Mouse (Mus musculus) midbrain, embryonic 16.5 days (tissue): ENCODE data around the gene Cdc42ep4. TPM values are rescaled to one million over a fixed set of nuclear protein-coding genes. Genes with fewer than 3 reads are reported as not detected.

Source experiments
- ATAC-seq: fragments of 200-750 bp; cut with Nextera tagmentation; 2 replicates; pipeline ENCODE4 v1.8.0; 2017; ENCODE audit warnings: moderate TSS enrichment
- H3K27ac ChIP-seq: fragments of 300-500 bp; sonication (generic); 2 replicates; pipeline ENCODE4 v1.5.1; 2014; ENCODE audit warnings: mild to moderate bottlenecking, low read length, mixed read lengths
- H3K27me3 ChIP-seq: fragments of 300-500 bp; sonication (generic); 2 replicates; pipeline ENCODE4 v1.6.1; 2014; ENCODE audit warnings: low read depth, low read length, mixed read lengths; ENCODE audit not compliant: control insufficient read depth, insufficient read depth
- H3K36me3 ChIP-seq: fragments of 300-500 bp; sonication (generic); 2 replicates; pipeline ENCODE4 v1.6.1; 2014; ENCODE audit warnings: mild to moderate bottlenecking, low read length, moderate library complexity, mixed read lengths; ENCODE audit not compliant: control insufficient read depth, insufficient read depth
- H3K4me1 ChIP-seq: fragments of 300-500 bp; sonication (generic); 2 replicates; pipeline ENCODE4 v1.6.1; 2014; ENCODE audit warnings: mild to moderate bottlenecking, low read length, mixed read lengths; ENCODE audit not compliant: control insufficient read depth, insufficient read depth
- H3K4me2 ChIP-seq: fragments of 300-500 bp; sonication (generic); 2 replicates; pipeline ENCODE4 v1.6.1; 2014; ENCODE audit warnings: mild to moderate bottlenecking, low read length, mixed read lengths
- H3K4me3 ChIP-seq: fragments of 300-500 bp; sonication (generic); 2 replicates; pipeline ENCODE4 v1.5.1; 2014; ENCODE audit warnings: low read depth, mild to moderate bottlenecking, low read length, moderate library complexity, mixed read lengths
- H3K9ac ChIP-seq: fragments of 300-500 bp; sonication (generic); 2 replicates; pipeline ENCODE4 v1.6.1; 2014; ENCODE audit warnings: low read depth, low read length, mixed read lengths
- H3K9me3 ChIP-seq: fragments of 300-500 bp; sonication (generic); replicated peaks from 2 replicates; pipeline ENCODE4 v1.6.1; 2014; ENCODE audit warnings: mild to moderate bottlenecking, low read length, mixed read lengths; ENCODE audit not compliant: control insufficient read depth, poor library complexity, severe bottlenecking
- WGBS: fragments of 180-500 bp; shearing (Covaris S2); extraction: QIAGEN DNeasy Blood & Tissue Kit; methylation state at CpG from one replicate; pipeline ENCODE4 v1.1.7; 2014; 5-methylcytosine and 5-hydroxymethylcytosine counted together
- polyA plus RNA-seq: library from polyadenylated mRNA; unstranded; fragments of >200 nt; fragmentation: Nextera tagmentation; extraction: Ambion mirVana; gene quantifications from 2 replicates; pipeline ENCODE4 v1.2.1, GENCODE M21; 2015

Cdc42ep4 gene
- polyA plus RNA-seq, 1 experiment from 2014 or later: 73.2 TPM

DNA sequence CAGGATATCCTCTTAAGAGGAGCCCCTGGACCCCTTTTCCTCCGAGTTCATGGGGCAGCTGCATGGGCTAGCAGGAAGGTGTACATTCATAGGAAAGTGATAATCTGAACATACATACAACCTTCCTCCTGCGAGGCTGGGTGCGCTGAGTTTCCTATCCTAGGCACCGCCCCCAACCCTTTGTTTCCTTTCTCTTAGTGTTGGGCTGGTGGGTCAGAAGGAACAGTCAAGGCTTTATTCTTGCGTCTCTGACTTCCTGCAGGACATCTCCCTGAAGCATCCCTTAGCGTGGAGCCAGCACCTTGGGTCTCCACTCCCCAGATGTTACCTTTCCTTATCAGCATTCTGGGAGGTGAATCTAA is 28.0 kb upstream of the Cdc42ep4 start:
- 18% methylated on average over 6 of the region's 6 CpGs for WGBS
- Histone ChIP-seq H3K27ac (no peak overlapping the region), H3K27me3 (no peaks in the 10 kb centered on the region), H3K9ac (no peak overlapping the region), H3K4me2 (no peak overlapping the region), H3K4me1 (peaks cover 2% of the 10 kb centered on the region), H3K36me3 (no peaks in the 10 kb centered on the region), H3K9me3 (no peaks in the 10 kb centered on the region), H3K4me3 (no peak overlapping the region)
- no peak for ATAC-seq

DNA sequence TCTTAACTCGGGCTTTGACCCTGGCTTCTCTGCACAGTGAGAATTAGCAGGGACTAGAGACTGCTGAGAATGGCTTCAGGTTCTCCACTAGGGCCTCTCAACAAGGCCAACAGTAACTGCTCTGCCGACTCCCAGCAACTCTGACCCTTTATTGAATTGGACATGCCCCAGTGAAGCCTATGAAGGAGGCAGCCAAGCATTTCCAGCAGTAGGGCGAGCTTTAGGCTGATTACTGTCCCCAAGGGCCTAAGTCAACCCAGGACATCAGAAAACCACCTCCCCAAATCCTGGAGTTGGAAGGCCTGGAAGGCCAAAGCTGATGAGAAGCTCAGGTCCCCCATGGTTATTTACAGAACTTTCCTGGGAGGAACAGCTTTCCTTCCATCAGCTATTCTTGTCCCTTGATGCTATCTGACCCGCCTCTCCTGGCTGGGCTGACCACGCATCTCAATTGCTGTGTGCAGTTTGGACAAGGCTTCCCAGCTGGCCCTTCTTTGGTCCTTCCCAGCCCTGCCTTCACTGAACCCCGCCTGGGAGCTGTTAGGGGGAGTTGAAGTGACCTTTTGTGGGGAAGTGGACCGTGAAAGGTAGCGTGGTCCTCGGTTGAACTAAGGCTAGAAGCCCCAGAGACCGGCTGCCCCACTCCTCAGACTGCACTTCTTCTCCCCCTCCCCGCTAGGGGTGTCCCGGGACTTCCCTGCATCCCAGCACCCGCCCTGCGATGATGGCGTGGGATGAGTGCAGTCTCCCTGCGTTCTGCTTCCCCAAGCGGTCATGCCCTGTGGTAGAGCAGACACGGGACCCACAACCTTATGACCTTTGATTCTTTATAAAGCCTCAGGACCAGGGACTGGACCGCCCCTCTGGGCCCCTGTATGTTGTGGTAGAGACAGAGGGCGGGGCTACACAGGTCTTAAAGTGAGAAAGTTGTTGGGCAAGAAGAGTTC is 27.3 kb upstream of the Cdc42ep4 start:
- Histone ChIP-seq H3K4me2 (no peak overlapping the region), H3K4me1 (no peaks in the 10 kb centered on the region), H3K27me3 (no peaks in the 10 kb centered on the region), H3K9me3 (no peaks in the 10 kb centered on the region), H3K36me3 (no peaks in the 10 kb centered on the region), H3K4me3 (no peak overlapping the region), H3K27ac (no peak overlapping the region), H3K9ac (no peak overlapping the region)
- no peak for ATAC-seq
- 24% methylated on average over 20 of the region's 20 CpGs for WGBS

DNA sequence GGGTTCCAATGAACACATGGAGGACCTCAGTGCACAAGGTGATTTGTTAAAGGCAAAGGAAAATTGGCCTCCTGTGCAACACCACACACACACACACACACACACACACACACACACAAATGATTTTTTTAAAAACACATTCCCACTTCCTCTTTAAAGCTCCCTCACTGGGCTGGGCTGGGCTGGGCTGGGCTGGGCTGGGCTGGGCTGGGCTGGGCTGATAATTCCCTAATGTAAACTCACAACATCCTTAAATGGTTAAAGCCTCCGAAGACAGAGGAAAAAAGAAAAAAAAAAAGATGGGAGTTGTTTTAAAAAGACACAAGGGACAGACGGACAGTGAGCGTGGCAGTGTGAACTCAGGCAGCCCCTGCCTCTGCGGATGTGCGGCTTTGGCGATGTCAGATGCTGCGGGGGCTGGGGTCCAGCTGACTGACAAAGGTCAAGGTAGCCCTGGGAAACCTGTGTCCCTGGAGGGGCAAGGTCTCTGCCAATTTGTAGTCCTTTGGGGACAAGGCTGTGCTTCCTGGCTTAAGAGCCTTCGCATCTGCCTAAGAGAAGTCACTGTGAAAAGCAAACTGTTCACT is 26.3 kb upstream of the Cdc42ep4 start:
- Histone ChIP-seq H3K4me1 (no peaks in the 10 kb centered on the region), H3K9ac (no peak overlapping the region), H3K36me3 (no peaks in the 10 kb centered on the region), H3K4me3 (no peak overlapping the region), H3K4me2 (no peak overlapping the region), H3K27ac (no peak overlapping the region), H3K27me3 (no peaks in the 10 kb centered on the region), H3K9me3 (no peaks in the 10 kb centered on the region)
- no peak for ATAC-seq
- 67% methylated on average over 8 of the region's 8 CpGs for WGBS

DNA sequence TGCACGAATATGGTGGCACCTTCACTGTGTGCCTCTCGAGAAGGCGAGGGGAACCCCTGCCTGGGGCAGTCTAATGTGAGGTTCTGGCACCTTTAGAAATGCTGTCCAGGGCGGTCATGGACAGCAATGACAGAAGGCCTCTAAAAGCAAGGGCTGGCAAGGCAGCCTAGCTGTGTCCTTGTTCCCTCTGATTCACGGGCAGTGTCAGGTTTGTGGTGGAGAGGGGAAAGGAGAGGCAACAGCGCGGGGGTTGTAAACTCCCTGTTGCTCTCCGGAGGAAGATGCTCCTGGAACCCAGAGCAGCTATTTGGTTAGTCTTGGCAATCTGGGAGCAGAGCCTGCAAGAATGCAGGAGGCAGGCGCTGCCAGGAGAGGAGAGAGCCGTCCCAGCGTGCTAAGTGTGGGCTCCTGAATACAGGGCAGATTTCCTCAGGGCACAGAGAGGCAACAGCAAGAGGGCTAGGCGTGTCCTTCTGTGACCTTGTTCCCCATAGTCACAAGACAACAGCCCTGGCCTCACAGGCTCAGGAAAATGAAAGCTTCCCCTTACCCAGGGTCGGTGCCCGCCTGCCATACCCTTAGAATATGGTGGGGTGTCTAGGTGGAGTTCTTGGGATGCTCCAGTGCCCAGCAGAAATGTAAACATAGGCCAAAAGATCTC is 25.3 kb upstream of the Cdc42ep4 start:
- no peak overlapping the region for H3K4me2 ChIP-seq
- no peak for ATAC-seq
- H3K27ac ChIP-seq: no peak overlapping the region
- H3K4me3 ChIP-seq: no peak overlapping the region
- no peak overlapping the region for H3K9ac ChIP-seq
- H3K9me3 ChIP-seq: no peaks in the 10 kb centered on the region
- no peaks in the 10 kb centered on the region for H3K4me1 ChIP-seq
- no peaks in the 10 kb centered on the region for H3K27me3 ChIP-seq
- no peaks in the 10 kb centered on the region for H3K36me3 ChIP-seq
- 74% methylated on average over 14 of the region's 14 CpGs for WGBS

DNA sequence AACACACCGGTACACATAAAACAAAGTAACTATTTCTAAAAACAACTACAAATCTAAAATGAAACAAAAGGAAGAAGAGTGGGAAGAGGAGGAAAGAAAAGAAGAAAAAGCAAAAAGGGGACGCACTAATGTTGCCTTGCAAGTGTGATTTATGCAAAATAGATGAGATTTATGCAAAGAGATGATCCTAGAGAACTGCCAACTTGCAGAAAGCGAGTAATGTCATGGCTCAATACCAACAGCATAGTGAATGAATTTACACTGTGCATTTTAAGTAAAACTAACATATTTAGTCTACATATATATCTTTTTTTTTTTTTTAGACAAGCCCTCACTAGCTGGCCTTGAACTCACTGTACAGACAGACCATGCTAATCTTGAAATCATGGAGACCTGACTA is 23.1 kb upstream of the Cdc42ep4 start:
- H3K9me3 ChIP-seq: no peaks in the 10 kb centered on the region
- H3K36me3 ChIP-seq: no peaks in the 10 kb centered on the region
- no peak overlapping the region for H3K27ac ChIP-seq
- H3K4me2 ChIP-seq: no peak overlapping the region
- H3K27me3 ChIP-seq: no peaks in the 10 kb centered on the region
- 67% methylated on average over 3 of the region's 3 CpGs for WGBS
- no peaks in the 10 kb centered on the region for H3K4me1 ChIP-seq
- ATAC-seq: no peak
- H3K9ac ChIP-seq: no peak overlapping the region
- no peak overlapping the region for H3K4me3 ChIP-seq

DNA sequence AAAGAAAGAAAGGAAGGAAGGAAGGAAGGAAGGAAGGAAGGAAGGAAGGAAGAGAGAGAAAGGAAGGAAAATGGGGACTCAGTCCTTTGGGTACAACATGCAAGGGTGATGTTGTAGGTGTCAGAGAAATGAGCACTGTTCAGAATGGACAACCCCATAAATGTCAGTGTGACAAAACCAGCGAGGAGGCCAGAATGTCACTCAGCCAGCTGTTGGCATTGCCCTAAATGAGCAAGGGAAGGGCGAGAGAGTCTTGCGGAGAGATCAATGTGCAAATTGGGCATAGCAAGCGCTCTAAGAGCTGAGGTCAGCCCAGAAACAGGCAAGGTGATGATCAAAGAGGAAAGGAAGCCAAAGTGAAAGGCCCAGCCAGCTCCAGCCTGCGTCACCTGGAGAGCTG is 21.5 kb upstream of the Cdc42ep4 start:
- no peak overlapping the region for H3K4me2 ChIP-seq
- no peak overlapping the region for H3K27ac ChIP-seq
- no peak overlapping the region for H3K9ac ChIP-seq
- H3K27me3 ChIP-seq: no peaks in the 10 kb centered on the region
- H3K36me3 ChIP-seq: no peaks in the 10 kb centered on the region
- H3K4me3 ChIP-seq: no peak overlapping the region
- no peaks in the 10 kb centered on the region for H3K4me1 ChIP-seq
- ATAC-seq: no peak
- 86% methylated on average over 5 of the region's 5 CpGs for WGBS
- no peaks in the 10 kb centered on the region for H3K9me3 ChIP-seq

DNA sequence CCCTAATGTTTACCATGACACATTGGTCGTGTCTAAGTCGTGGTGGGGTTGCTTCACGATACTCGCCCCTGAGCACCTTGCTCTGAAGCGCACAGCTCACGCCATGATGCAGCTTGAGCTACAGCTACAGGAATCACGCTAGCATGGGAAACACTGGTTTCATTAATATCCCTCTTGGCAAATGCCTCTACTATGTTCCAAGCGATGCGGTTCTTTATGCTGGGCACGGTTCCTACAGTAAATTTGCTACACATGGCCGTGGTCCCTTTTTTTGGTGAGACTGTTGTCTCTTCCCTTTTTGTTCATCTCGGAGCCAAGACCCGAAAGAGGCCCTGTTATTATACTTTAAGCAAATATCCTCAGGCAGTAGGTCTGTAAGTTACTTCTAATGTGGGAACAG is 19.5 kb upstream of the Cdc42ep4 start:
- Histone ChIP-seq H3K4me2 (no peak overlapping the region), H3K27me3 (no peaks in the 10 kb centered on the region), H3K36me3 (no peaks in the 10 kb centered on the region), H3K9me3 (no peaks in the 10 kb centered on the region), H3K4me1 (no peaks in the 10 kb centered on the region; the same call in 1 of the 2 replicates), H3K9ac (no peak overlapping the region), H3K27ac (no peak overlapping the region), H3K4me3 (no peak overlapping the region)
- WGBS: 87% methylated on average over 13 of the region's 13 CpGs
- ATAC-seq: no peak

DNA sequence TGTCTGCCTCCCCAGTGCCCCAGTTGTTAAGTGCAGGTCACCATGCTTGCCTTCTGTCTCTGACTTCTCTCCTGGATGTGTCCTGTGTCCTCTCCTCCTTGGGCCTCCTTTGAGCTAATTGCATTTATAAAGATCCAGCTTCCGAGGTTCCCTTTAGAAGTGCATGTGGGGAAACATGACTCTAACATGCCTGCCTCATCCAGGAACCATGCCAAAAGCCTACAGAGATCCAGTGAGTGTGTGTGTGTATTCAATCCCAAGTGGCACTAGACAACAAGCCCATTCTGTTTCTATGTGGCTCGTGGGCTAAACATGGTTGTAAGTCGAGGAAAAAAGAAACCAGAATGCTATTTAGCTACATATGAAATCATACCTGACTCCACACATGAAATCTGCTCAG is 16.7 kb upstream of the Cdc42ep4 start:
- Histone ChIP-seq H3K9me3 (no peaks in the 10 kb centered on the region), H3K36me3 (no peaks in the 10 kb centered on the region), H3K4me1 (no peaks in the 10 kb centered on the region; the same call in 1 of the 2 replicates), H3K9ac (no peak overlapping the region), H3K4me2 (no peak overlapping the region), H3K27ac (no peak overlapping the region), H3K27me3 (no peaks in the 10 kb centered on the region), H3K4me3 (no peak overlapping the region)
- ATAC-seq: no peak
- 68% methylated on average over 3 of the region's 3 CpGs for WGBS

DNA sequence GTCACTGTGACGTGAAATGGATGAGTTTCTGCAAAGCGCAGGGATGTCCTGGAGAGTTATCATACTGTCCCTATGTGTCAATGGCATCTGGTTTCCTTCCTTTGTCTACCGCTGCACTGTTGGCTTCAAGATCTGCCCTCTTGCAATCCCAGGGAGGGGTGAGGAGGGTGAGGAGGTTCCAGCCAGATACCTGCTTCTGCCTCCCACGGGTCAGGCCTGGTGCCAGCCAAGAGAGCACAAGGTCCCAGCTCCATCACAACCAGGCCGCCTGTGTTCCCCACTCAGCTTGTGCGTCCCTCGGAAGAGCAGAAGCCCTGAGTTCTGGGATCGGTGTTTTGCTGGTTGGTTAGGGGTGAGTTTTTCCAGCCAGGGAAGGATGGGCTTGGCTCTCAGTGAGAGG is 15.6 kb upstream of the Cdc42ep4 start:
- Histone ChIP-seq H3K9me3 (no peaks in the 10 kb centered on the region), H3K27ac (no peak overlapping the region), H3K9ac (no peak overlapping the region), H3K4me3 (no peak overlapping the region), H3K4me1 (no peaks in the 10 kb centered on the region; the same call in 1 of the 2 replicates), H3K4me2 (no peak overlapping the region), H3K27me3 (no peaks in the 10 kb centered on the region), H3K36me3 (no peaks in the 10 kb centered on the region)
- 77% methylated on average over 8 of the region's 8 CpGs for WGBS
- ATAC-seq: no peak
